Mouse (Mus musculus) megakaryocyte, embryonic 14.5 days (primary cell): ENCODE data around the gene Actb. TPM values are rescaled to one million over a fixed set of nuclear protein-coding genes. Genes with fewer than 3 reads are reported as not detected.
"Not testable (repeated sequence)": the region's sequence is repeated elsewhere in the genome, so short reads cannot be mapped to it uniquely, and the experiment has no call there.

Experiments
- H3K27me3 ChIP-seq: replicated peaks from 2 replicates; pipeline ENCODE3; 2012; ENCODE audit warnings: inconsistent platforms
- H3K36me3 ChIP-seq: replicated peaks from 2 replicates; pipeline ENCODE3; 2012; ENCODE audit warnings: low read length, inconsistent platforms, mixed read lengths
- H3K4me1 ChIP-seq: 2 replicates; pipeline ENCODE4 v1.6.1; 2012; ENCODE audit warnings: inconsistent platforms
- H3K4me3 ChIP-seq: replicated peaks from 2 replicates; pipeline ENCODE3; 2012; ENCODE audit warnings: moderate library complexity, mild to moderate bottlenecking, inconsistent platforms
- H3K9me3 ChIP-seq: 2 replicates; pipeline ENCODE4 v1.6.1; 2012; ENCODE audit warnings: inconsistent platforms
- FLI1 ChIP-seq: IDR thresholded peaks from 2 replicates; pipeline ENCODE4 v1.6.1; 2012; ENCODE audit warnings: low read length, inconsistent platforms, mixed read lengths
- GATA1 ChIP-seq: IDR thresholded peaks from 3 replicates; pipeline ENCODE4 v1.6.1; 2012; ENCODE audit warnings: mixed read lengths, low read length, inconsistent platforms, borderline replicate concordance
- polyA plus RNA-seq: library from polyadenylated mRNA; stranded (reverse); fragments of >175 nt; gene quantifications from 2 replicates; pipeline ENCODE4 v1.2.3, GENCODE M21; 2012; ENCODE audit warnings: low replicate concordance; ENCODE audit not compliant: insufficient read depth

Gene Actb
- polyA plus RNA-seq, 1 experiment, result 9,487 TPM

DNA sequence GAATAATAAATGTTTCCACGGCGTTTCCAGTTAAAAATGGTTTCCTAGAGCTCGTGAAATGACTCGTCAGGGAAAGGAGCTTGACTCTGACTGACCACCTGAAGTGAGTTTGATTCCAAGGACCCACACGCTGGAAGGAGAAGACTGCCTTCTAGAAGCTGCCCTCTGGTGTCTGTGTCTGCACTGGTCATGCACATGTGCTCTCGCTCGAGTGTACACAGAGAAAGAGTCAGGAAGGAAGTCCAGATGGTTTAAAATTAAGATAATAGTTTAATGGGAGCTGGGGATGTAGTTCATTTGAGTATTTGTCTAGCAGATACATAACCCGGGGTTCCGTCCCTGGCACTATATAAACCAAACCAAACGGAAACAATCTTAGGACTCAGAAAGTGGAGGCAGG lies 10.4 kb downstream of the Actb start:
- no peaks in the 10 kb centered on the region for H3K9me3 ChIP-seq
- TF ChIP-seq FLI1 (no peak), GATA1 (no peak)
- peaks cover 35% of the 10 kb centered on the region for H3K36me3 ChIP-seq
- no peaks in the 10 kb centered on the region for H3K27me3 ChIP-seq
- peaks cover 78% of the 10 kb centered on the region for H3K4me1 ChIP-seq
- H3K4me3 ChIP-seq, result peak overlapping the region; percentile 89

GRCm38 (mm10) chr5:142894918-142895613 lies 11.5 kb downstream of the Actb start, which contains the start of gene Fbxl18:
TSS of gene Fbxl18 (minus strand) at chr5:142895421.
- no peaks in the 10 kb centered on the region for H3K27me3 ChIP-seq
- TF ChIP-seq GATA1 (no peak), FLI1 (no peak)
- peaks cover 69% of the 10 kb centered on the region for H3K4me1 ChIP-seq
- no peaks in the 10 kb centered on the region for H3K9me3 ChIP-seq
- peak within 1 kb of the TSS; percentile 99 for H3K4me3 ChIP-seq
- H3K36me3 ChIP-seq, result peaks cover 25% of the 10 kb centered on the region

GRCm38 (mm10) chr5:142891396-142891795 lies 15.2 kb downstream of the Actb start:
- peaks cover 59% of the 10 kb centered on the region for H3K4me1 ChIP-seq
- H3K27me3 ChIP-seq, result no peaks in the 10 kb centered on the region
- TF ChIP-seq GATA1 (no peak), FLI1 (no peak)
- no peaks in the 10 kb centered on the region for H3K9me3 ChIP-seq
- no peak overlapping the region for H3K4me3 ChIP-seq
- peaks cover 22% of the 10 kb centered on the region for H3K36me3 ChIP-seq

- H3K4me3 ChIP-seq, H3K9me3 ChIP-seq, H3K27me3 ChIP-seq: not testable (repeated sequence)
- Histone ChIP-seq H3K4me1 (peaks cover 36% of the 10 kb centered on the region), H3K36me3 (peaks cover 56% of the 10 kb centered on the region)
Measured at GRCm38 (mm10) chr5:142887533-142887932, 19.0 kb downstream of the Actb start.

DNA sequence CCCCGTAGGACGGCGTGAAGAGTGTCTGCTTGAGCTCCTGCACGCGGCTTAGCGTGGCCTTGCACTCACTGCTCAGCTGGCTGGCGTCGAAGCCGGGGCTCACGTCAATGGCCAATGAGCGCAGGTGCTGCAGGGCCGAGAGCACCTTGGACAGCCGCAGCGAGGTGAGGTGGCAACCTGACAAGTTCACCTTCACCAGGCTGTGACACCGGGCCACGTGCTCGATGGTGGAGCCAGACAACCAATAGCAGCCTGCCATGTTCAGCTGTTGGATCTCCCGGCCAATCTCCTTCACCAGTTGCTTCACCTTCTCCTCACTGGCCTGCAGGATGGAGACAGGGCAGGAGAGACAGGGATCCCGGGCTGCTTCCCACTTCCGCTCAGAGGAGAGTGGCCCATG lies 19.8 kb downstream of the Actb start:
- Histone ChIP-seq H3K36me3 (peaks cover 64% of the 10 kb centered on the region), H3K9me3 (no peaks in the 10 kb centered on the region), H3K4me3 (peak overlapping the region; percentile 51), H3K4me1 (peaks cover 38% of the 10 kb centered on the region), H3K27me3 (no peaks in the 10 kb centered on the region)
- TF ChIP-seq GATA1 (no peak), FLI1 (no peak)

DNA sequence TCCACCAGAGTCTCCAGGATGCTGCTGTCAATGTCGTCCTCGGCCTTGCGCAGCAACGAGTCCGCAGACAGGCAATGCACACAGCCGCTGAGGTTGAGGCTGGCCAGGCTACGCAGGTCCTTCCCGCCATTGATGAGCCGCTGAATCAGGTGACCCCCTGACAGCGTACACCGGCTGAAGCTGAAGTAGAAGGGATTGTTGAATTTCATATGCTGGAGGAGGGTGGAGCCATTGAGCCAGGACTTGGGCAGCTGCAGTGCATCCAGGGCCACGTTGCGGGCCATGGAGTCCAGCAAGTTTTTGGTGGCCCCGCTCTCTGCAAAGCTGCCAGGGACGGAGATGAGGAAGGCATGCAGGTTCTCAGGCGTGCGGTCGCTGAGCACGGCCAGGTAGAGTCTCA lies 20.4 kb downstream of the Actb start:
- Histone ChIP-seq H3K4me3 (no peak overlapping the region), H3K27me3 (no peaks in the 10 kb centered on the region), H3K9me3 (no peaks in the 10 kb centered on the region), H3K36me3 (peaks cover 68% of the 10 kb centered on the region), H3K4me1 (peaks cover 41% of the 10 kb centered on the region)
- TF ChIP-seq GATA1 (no peak), FLI1 (no peak)

DNA sequence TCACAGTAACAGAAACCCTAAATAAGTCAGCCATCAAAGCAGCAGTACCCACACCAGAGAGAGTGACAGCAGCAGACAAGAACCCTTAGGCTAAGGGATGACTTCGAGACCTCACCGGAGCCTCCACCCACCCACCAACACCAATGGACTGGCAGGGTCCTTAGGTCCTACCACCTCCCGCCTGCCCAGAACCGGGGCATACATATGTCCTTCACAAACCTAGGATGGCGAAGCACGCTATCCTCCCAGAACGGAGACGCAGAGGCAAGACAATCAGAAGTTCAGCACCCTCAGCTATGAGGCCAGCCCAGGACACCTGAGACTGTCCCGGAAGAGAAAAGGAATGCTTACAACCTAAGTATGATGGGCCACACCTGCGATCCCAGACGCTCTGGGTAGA lies 24.1 kb downstream of the Actb start:
- H3K4me3 ChIP-seq, result no peak overlapping the region
- no peaks in the 10 kb centered on the region for H3K9me3 ChIP-seq
- TF ChIP-seq GATA1, result no peak
- TF ChIP-seq FLI1, result no peak
- peaks cover 75% of the 10 kb centered on the region for H3K36me3 ChIP-seq
- no peaks in the 10 kb centered on the region for H3K27me3 ChIP-seq
- peaks cover 53% of the 10 kb centered on the region for H3K4me1 ChIP-seq

- no peak for TF ChIP-seq FLI1
- no peak for TF ChIP-seq GATA1
- Histone ChIP-seq H3K36me3 (peaks cover 76% of the 10 kb centered on the region), H3K9me3 (no peaks in the 10 kb centered on the region), H3K4me1 (peaks cover 56% of the 10 kb centered on the region), H3K4me3 (peak overlapping the region; percentile 47), H3K27me3 (no peaks in the 10 kb centered on the region)
Measured at GRCm38 (mm10) chr5:142881936-142882335, 24.6 kb downstream of the Actb start.

DNA sequence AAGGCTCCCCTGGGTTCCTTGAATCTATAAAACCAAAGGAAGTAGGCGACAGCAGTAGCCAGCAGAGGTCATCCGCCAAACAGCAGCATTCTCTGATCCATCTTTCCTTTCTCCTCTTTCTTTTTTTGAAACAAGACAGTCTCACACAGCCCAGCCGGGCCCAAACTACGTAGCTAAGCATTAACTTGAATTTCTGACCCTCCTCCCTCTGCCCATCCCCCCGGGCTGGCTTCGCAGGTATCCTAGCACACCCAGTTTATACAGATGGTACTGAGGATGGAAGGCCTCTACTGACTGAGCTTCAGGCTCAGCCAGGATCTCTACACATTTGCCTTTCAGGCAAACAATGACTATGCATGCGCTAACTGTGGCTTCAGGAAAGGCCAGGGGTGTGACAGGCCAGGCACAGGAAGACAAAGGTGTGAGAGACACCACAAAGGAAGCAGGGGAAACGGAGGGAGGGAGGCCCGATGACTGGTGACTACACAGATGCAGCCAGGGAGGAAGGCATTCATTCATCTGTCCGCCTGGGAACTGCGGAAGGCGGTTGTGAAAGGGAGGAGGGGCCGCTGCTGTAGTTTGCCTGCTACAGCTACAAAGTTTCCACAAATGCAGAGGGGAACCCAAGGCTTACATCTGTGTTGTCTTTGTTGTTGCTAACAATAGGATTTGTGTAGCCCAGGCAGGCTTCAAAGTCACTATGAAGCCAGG lies 25.6 kb downstream of the Actb start:
- Histone ChIP-seq H3K4me1 (peaks cover 54% of the 10 kb centered on the region), H3K9me3 (no peaks in the 10 kb centered on the region), H3K36me3 (peaks cover 76% of the 10 kb centered on the region), H3K4me3 (peak overlapping the region; percentile 82), H3K27me3 (no peaks in the 10 kb centered on the region)
- TF ChIP-seq FLI1 (no peak), GATA1 (no peak)

- TF ChIP-seq FLI1, result no peak
- H3K4me3 ChIP-seq, result no peak overlapping the region
- no peaks in the 10 kb centered on the region for H3K27me3 ChIP-seq
- peaks cover 51% of the 10 kb centered on the region for H3K4me1 ChIP-seq
- no peaks in the 10 kb centered on the region for H3K9me3 ChIP-seq
- H3K36me3 ChIP-seq, result peaks cover 76% of the 10 kb centered on the region
Measured at GRCm38 (mm10) chr5:142880246-142880645, 26.3 kb downstream of the Actb start.
